Mouse (Mus musculus): ENCODE measurements around the gene Gabrr1.
"Not testable (repeated sequence)": the region's sequence is repeated elsewhere in the genome, so short reads cannot be mapped to it uniquely, and the experiment has no call there.

The Gabrr1 gene

GRCm38 (mm10) chr4:33132221-33132620 lies at the start of gene Gabrr1:
Gene Gabrr1, plus strand, starts transcription at chr4:33132521.
- DNase-seq: no peak

GRCm38 (mm10) chr4:33099118-33099694 lies 33.1 kb upstream of the Gabrr1 start:
- no peak for DNase-seq

GRCm38 (mm10) chr4:33109720-33110458 lies 22.4 kb upstream of the Gabrr1 start:
- no peak for DNase-seq

- peak; percentile 4 for DNase-seq
Observed at GRCm38 (mm10) chr4:33110845-33111244, 21.5 kb upstream of the Gabrr1 start.

- no peak for DNase-seq
Observed at GRCm38 (mm10) chr4:33111358-33111757, 21.0 kb upstream of the Gabrr1 start.

GRCm38 (mm10) chr4:33112866-33113265 lies 19.5 kb upstream of the Gabrr1 start:
- not testable (repeated sequence) for DNase-seq

- peak; percentile 89 for DNase-seq
Observed at GRCm38 (mm10) chr4:33119118-33119517, 13.2 kb upstream of the Gabrr1 start.

- peak; percentile 65 for DNase-seq
Observed at GRCm38 (mm10) chr4:33124493-33124892, 7.8 kb upstream of the Gabrr1 start.

GRCm38 (mm10) chr4:33125409-33126084 lies 6.8 kb upstream of the Gabrr1 start:
- DNase-seq: no peak

- DNase-seq: no peak
Observed at GRCm38 (mm10) chr4:33146679-33147291, 14.5 kb downstream of the Gabrr1 start.

GRCm38 (mm10) chr4:33147825-33148224 lies 15.5 kb downstream of the Gabrr1 start:
- peak; percentile 80 for DNase-seq

GRCm38 (mm10) chr4:33149150-33149549 lies 16.8 kb downstream of the Gabrr1 start:
- no peak for DNase-seq

- no peak for DNase-seq
Observed at GRCm38 (mm10) chr4:33152087-33153038, 20.0 kb downstream of the Gabrr1 start.

- DNase-seq: no peak
Observed at GRCm38 (mm10) chr4:33183477-33183876, 51.2 kb downstream of the Gabrr1 start.

- DNase-seq: peak; percentile 54
Observed at GRCm38 (mm10) chr4:33188164-33188563, 55.8 kb downstream of the Gabrr1 start.

GRCm38 (mm10) chr4:33188781-33189734 lies 56.7 kb downstream of the Gabrr1 start:
- DNase-seq: peak; percentile 89

GRCm38 (mm10) chr4:33189735-33190036 lies 57.4 kb downstream of the Gabrr1 start, which contains the start of gene Pm20d2:
Gene Pm20d2, minus strand, starts transcription at chr4:33189737.
- no peak for DNase-seq

- DNase-seq: no peak
Observed at GRCm38 (mm10) chr4:33198117-33198516, 65.8 kb downstream of the Gabrr1 start.

- DNase-seq: peak; percentile 65
Observed at GRCm38 (mm10) chr4:33204682-33205081, 72.4 kb downstream of the Gabrr1 start.

GRCm38 (mm10) chr4:33207551-33207950 lies 75.2 kb downstream of the Gabrr1 start:
- no peak for DNase-seq

Measured in lung, postnatal 36 days (tissue).